Mouse (Mus musculus) adipocyte (in vitro differentiated cells): ENCODE data around the gene Kcnk18.

ENCODE experiments used
- DNase-seq: peaks from one replicate; pipeline ENCODE4 v3.0.0-alpha.2; 2016; ENCODE audit warnings: low spot score

The Kcnk18 gene

DNA sequence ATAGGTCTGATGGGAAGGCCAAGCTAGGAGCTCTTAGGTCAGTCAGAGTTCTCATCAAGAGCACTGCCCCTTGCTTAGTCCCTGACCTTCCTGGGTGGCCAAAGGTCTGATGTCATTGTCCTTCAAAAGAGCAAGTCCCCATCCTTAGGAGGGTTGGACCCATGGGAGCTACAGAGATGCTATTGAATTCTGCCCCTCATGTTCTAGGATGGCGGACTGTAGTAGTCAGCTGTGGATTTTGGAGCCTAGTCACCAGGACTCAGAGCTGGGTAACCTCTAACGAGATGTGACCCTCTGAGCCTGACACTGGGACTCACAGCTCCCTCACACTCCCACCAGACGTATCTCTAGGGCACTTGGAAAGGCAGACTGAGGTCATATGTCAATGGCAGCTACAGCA lies 9.4 kb downstream of the Kcnk18 start:
- DNase-seq = no peak

DNA sequence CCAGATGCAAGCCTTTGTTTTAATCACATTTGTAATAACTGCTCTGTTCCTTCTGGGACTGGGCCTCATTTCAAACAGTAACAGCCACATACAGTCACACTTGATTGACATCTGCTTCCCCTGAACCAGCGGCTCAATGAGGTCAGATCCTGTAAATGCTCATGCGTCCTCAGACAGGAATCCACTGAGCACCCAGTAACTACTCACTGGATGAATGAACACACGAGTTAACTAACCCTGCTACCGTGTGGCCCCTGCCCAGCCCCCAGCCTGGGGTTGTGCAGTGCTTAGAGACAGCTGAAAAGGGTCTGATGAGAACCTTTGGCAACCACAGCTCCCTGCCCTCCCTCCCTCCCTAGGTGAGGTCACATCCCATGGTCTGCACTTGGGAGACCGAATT lies 13.8 kb downstream of the Kcnk18 start:
- no peak for DNase-seq

DNA sequence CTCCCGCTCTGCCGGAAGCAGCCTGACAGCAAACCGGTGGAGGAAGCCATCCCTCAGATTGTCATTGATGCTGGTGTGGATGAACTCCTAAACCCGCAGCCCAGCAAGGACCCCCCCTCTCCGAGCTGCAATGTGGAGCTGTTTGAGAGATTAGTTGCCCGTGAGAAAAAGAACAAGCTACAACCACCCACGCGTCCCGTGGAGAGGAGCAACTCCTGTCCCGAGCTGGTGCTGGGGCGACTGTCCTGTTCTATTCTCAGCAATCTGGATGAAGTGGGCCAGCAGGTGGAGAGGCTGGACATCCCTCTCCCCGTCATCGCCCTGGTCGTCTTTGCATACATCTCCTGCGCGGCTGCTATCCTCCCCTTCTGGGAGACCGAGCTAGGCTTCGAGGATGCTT lies 16.0 kb downstream of the Kcnk18 start:
- DNase-seq = no peak

DNA sequence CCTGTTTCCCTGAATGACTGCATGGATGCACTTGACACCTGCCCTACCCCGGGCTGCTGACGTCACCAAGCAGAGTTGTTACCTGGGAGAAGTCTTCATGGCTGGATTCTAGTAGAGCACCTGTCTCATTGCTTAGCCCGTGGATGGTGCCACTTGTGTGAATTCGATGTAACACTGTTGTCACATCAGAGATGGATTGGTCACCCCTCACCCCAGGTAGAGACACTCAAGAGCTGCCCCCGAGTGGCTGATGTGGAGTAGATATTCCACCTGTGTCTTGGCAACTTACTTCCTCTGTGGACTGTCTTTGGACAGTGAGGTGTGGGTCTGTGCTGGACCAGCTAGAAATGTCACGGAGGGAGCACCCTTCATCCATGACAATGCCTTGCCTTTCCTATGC lies 17.0 kb downstream of the Kcnk18 start:
- DNase-seq = no peak

DNA sequence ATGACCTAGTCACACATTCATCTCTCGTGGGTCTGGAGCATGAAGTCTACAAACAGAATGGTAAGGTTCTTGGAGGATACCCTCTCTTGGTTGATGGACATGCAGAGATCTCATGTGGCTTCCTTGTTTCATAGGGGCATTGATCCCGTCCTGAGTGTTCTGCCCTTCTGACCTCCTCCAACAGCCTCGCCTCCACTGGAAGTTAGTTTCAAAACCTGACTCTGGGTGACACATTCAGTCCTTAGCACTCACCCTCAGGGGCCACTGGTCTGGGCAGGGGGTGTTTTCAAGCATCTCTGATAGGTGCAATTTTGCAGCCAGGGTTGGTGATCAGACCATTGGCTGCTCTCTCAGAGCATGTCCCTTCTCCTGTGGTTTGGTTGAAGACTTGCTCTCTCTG lies 19.6 kb downstream of the Kcnk18 start:
- no peak for DNase-seq

DNA sequence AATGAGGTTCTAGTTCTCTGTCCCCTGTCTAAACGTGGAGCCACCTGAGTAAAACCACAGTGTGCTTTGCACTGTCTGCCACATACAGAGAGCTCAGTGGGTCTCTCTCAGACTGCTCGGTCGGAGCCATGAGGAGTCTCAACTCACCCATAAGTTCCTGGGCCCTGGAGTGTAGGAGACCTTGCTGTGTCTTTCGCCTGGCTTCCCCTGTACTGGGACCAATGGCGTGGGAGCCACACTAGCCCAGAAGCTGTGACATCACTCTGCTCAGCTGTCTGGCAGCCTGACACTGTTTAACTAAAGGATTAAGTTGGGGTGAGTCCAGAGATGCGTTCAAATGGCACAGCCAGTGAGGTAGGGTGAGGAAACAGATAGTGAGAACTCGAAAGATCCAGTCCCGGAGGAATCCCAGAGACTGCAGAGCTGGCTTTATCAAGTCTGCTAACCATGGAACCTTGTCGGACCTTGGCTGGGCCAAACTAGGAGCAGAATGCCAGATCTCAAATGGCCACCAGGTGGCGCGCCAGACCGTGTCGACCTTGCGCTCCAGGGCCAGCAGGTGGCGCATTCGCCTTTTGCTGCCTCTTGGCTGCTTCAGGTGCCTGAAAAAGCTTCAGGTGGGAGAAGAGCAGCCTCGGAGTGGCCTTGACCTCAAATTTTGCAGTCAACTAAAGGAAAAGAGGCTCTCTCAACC lies 20.3 kb downstream of the Kcnk18 start:
- DNase-seq = peak; percentile 86

DNA sequence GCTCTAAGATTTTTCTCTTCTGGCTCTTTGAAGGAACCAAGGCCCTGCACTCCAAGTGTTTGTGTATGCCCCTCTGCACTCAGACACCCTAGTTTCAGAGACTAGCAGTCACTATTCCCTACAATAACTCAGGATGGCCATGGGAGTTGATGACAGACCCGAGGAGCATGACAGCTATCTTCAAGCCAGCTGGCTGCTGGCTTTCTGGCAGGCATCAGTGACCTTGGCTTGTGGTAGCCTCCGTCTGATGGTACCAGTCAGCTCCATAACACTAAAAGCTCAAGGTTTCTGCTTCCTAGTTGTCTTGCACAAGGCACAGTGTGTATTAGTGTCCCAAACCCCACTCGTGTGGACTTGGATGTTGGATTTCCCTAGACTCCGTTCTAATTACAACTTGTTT lies 23.0 kb downstream of the Kcnk18 start:
- DNase-seq = no peak

DNA sequence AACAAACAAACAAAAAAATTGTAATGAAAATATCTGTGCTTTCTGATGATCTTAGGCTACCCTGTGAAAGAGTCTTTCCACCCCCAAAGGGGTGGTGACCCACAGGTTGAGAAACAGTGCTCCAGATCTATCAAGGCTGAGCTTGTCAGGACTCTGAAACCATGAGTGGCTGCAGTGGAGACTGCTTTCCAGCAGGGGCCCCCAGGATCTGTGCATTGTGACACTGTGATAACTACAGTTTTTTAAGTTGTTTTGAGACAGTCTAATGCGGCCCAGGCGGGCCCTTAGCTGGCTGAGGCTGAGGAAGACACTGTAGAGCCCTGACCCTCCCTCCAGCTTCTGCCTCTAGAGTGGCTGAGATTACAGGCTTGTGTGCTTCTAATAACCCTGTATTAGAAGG lies 24.0 kb downstream of the Kcnk18 start:
- no peak for DNase-seq

DNA sequence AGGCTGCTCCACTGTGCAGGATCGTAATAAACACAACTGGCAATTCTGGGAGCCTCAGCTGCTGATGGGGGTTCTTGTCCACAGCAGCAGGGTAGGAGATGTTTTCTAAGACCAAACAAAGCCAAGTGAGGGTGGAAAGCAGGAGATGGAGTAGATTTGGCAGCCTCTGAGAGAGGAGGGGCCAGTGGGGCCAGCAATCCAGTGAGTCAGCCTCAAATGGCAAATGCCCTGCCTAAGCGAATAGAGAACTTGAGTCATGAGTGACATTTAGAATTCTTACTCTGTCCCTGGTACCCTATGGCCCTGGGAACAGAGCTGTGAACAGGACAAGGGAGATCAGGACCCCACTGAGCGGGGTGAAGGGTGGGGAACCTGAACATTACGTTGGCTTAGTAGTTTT lies 29.1 kb downstream of the Kcnk18 start:
- no peak for DNase-seq

DNA sequence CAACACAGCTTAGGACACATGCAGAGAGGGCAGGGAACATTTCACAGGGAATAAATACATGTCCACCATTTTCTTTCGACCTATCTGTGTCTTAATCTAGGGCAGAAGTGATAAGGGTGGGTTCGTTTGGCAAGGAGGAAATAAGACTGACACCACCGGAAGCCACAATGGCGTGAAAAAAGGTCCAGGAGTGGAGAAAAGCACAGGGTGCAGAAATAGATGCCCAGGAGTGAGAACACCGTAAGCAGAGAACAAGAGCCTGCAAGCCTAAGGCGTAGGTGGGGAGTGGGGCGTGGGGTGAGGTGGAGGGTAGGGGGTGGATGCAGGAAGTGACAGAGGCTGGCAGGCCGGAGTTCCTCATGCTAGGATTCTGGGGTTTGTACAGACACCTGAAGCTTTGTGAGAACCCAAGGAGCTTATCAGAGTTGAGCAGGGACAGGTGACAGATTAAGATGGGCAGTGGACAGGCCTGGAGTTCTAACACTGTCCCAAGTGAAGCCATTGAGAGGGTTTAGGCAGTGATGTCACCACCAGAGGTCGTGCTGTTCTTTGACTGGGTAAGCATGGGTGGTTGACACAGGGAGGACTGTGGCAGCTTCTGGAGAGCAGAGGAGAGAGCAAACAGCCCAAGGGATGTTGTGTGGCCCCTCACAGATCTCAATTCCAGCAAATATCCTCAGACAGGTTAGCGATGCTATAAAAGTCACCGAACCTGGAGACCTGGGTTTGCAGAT lies 29.7 kb downstream of the Kcnk18 start:
- DNase-seq = no peak

DNA sequence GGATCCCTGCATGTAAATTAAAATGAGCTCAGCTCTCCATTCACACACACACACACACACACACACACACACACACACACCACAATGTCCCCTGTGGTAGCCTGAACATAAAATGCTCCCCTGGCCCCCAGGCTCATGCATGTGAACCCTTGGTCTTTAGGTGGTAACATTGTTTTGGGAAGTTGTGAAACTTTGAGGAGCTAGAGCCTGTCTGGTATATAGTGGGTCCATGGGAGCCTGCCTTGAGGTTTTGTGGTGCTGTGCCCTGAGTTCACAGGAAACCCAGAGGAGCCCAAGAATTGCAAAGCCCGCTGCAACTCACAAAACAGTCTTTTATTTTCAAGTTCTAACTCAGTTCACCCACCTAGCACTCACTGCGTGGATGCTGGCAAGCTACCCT lies 33.6 kb downstream of the Kcnk18 start:
- DNase-seq = no peak

DNA sequence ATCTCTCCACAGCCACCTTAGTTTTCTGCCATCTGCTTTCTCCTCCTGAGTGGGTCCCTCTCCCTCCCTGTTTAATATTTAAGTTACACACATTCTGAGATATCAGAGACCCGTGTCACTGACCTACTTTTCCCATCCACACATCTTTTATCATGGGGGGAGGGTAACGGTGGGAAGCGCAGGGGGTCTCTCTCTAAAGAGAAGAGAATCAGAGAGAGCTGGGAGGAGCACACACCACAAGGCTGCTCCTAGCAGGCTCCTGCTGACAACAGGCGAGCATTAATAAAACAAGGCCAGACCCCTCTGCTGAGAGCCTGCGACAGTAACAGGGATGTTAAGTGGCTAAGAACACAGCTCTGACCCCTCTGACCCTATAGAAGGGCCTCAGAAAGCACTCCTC lies 40.6 kb downstream of the Kcnk18 start:
- DNase-seq = no peak

DNA sequence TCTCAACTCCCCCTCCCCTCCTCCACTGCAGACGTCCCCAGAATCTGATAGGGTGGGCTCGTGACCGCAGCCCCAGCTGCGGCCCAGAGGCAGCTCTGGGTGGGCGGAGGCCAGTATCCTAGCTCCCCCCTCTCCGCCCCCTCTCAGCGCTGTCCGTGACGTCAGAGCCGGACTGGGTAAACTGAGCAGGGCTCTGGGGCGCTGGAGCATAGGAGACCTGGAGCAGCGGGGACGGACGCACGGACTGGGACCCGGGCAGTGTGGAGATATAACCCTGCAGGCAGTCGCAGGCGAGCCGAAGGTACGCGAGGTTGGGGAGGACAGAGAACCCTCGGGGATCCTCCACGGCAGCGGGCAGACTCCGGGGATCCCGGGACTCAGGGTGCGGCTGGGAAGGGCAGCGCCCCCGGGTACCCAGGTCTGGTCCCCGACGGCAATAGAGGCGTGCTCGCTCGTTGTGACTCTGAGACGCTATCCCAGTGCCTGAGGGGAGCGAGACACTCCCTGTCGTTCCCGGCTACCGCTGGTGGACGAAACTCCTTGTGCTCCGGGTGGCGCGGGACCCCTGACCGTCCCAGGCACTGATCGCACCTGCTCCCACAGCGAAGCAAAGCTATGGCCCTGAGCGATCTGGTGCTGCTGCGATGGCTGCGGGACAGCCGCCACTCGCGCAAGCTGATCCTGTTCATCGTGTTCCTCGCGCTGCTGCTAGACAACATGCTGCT lies 41.9 kb downstream of the Kcnk18 start, which contains the start of gene Slc18a2:
Slc18a2 (plus strand) TSS at position 179 of the 725 bp plus-strand sequence.
- no peak for DNase-seq

DNA sequence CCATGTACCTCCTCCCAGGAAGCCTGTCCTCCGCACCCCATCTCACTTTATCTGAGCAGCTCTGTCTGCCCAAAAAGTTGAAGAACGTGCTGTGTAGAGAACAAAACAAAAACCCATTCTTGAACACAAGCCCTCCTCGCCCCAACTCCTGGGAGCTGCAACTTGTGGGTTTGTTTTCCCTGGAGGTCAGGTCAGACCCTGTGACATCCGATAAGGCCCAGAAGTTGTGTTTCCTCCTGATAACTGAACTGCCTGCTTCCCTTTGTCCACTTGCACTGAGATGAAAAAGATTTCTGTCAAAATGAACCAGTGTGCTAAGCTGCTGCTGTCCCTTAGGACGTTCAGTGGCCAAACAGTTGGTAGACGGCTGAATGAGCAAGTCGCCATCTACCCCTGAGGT lies 42.6 kb downstream of the Kcnk18 start:
- DNase-seq = no peak

DNA sequence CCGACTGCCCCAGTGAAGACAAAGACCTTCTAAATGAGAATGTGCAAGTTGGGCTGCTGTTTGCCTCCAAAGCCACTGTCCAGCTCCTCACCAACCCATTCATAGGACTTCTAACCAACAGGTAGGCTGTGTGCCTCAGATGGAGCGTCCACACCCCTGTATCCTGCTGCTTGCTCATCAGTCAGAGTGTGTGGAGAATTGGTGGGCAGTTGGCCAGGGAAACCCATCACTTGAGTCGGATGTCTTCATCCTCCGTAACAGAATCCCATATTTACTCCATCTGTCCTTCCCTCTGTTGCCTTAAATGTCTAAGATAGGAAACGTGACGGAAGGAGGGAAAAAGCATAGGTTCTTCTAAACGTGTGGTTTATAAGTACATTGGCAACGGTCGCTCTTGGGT lies 44.2 kb downstream of the Kcnk18 start:
- no peak for DNase-seq

DNA sequence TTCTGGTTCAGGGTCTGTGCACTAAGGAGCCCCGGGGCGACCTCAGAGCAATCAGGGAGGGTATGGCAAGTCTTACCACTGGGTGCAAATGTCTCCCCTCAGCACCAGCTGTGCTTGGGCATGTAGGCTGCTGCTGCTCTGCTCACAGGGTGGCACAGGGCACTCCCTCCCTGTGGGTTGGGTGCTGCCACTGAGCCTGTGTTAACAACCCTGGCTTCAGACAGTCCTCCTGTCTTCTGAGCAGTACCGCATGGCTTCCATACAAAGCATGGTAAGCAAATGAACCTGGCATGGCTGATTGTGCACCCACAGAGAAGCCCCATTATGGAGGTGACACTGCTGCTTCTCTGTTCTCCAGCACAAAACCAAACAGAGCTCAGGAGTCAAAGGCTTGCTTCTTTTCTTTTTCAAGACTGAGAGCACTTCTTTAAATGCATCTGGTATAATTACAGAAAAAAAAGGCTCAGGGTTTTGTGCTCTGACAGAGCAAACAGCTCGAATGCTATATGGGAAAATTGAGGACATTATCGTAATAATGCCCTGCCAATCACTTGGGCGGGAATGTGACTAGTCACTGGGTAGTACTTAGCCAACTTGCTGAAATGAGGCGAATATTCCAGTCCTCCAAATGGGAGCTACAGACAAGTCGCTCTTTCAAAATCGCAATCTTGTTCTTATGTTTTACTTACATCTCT lies 46.0 kb downstream of the Kcnk18 start:
- no peak for DNase-seq

DNA sequence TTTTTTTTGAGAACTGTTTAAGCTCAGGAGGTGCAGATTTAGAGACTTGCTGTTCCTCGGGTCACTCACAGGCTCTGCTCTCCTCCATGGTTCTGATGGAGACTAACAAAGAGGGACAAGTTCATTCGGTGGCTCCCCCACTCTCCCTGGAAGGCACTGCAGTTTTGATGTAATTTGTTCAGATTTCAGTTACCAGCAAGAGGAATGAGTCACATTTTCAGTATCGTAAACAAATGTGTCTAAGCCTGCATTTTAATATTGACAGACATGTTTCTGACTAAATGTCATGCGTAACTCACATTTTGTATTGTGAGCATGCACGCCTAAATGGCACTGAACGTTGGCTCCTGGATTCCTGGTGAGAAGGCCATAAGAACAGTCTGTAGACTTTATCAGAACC lies 46.9 kb downstream of the Kcnk18 start:
- DNase-seq = no peak

DNA sequence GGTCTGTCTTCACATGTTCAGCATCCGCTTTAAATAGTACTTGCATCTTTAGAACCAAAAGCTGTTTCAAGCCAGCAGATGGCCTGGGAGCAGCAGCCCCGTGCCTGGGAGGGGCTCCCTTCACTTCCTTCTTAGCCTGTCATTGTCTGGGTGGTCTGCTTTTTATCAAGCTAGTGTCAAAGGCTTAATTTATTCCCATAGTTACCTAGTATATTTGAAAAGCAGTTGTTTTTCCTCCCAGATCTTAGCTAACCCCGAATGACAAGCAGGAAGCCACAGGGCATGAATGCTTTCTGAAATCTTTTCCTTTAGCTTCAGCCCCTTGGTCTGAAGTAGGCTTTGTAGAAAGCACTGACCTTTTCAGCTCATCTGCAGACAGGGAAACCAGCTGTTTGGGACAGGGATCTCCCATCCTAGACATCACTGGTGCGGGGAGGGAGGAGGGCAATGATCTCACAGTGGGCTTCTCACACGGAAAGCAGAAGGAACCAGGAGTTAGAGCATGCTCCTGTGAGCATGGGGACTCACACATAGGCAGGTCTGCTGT lies 48.5 kb downstream of the Kcnk18 start:
- DNase-seq = no peak

DNA sequence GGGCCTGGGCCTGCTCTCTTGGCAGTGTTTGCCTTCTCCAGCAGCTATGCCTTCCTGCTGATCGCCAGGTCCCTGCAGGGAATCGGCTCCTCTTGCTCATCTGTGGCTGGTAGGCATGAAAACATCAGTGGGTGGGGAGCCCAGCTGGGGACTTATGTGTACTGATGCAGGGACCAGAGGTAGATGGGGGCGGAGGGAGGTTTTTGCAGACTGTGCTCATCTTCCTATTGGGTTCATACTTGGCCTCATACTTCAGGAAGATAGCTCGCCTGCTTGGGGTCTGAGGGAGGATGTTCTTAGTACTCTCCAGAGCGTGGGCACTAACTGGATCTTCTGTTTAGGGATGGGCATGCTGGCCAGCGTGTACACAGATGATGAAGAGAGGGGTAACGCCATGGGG lies 54.2 kb downstream of the Kcnk18 start:
- no peak for DNase-seq

DNA sequence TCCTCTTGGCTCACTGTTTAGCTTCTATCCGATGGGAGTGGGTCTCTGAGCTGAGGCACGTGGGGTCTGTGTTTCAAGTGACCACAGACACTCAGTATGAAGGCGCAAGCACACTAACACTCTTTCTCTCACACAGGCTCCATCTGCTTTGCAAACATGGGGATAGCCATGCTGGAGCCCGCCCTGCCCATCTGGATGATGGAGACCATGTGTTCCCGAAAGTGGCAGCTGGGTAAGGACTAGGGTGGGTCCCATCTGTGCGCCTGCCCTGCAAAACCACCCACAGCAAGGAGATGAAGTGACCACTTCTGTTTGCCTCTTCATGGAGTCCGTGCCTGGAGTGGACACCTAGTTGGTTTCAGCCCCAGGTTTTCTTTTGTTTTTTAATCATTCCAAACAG lies 57.3 kb downstream of the Kcnk18 start:
- DNase-seq = no peak

DNA sequence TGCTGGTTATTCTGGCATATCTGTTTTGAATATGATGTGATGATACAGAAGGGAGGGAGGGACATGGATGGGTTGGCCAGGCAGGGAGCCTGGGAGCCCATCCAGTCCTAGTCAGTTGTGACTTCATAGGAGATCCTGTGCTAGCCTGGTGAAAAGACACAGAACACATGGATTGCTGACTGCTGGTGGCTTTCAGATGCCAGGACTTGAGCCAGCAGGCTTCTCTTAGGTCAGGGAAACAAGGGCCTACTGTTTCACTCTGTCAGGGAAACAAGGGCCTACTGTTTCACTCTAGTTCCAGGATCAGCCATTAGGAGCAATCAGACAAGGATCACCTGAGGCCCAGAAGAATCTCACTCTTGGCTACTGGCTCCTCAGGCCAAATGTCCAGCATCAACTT lies 61.8 kb downstream of the Kcnk18 start:
- DNase-seq = no peak

DNA sequence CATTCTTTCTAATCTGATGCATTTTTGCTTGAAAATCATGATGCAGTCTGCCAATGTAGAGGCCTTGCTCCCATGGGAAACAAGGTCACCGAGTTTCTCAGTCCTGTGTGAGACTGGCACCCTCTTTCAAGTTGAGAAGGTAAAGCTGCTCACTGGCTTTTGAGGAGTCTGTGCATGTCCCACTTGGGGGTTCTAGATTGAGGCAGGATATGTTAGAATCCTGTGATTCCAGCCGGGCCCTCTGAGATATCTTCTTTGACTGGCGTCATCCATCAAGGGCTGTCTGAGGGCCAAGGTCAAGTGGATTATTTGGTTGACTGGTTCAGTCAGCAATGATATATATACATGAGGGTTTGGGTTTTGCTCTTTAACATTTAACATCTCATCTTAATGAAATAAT lies 63.0 kb downstream of the Kcnk18 start:
- DNase-seq = no peak
